Mouse (Mus musculus): ENCODE measurements at regions not wholly inside any gene's neighbourhood (a gene's known extent, or its start where the extent isn't known, plus 50 kb on each side); places are given as distances from the start of the nearest gene placed in this dataset.

DNA sequence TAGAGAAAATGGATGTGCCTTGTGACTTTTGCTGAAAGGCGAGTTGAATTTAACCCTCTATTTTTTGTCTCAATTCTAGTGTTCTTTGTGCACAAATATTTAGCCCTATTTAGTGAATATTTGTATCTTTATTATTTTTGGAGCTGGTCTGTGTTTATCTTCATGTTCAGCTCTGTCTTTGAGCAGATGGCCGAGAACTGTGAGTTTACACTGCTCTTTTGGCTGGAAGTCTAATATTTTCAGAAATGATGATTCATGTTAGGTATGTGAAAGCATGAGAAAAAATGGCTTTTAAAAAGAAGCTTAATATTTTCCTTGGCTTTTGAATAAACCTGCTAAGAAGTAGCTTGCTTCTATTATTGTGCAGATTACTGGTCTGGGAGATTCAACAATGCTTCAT, 505.4 kb downstream of the Sema5a start:
- TF ChIP-seq CTCF (IDR thresholded peaks at IDR 0.05; ENCODE audit: low read depth, low read length), result no peak
- TF ChIP-seq POLR2A (IDR thresholded peaks at IDR 0.05; ENCODE audit: extremely low read depth, insufficient read depth, low read length), result no peak

Measured in liver, adult 2 months (tissue).